Mouse (Mus musculus): ENCODE results near the gene Cxcl1. TPM values are rescaled to one million over a fixed set of nuclear protein-coding genes. Genes with fewer than 3 reads are reported as not detected.

The Cxcl1 gene
- polyA plus RNA-seq, 1 experiment from 2014 or later: 0.68 TPM

DNA sequence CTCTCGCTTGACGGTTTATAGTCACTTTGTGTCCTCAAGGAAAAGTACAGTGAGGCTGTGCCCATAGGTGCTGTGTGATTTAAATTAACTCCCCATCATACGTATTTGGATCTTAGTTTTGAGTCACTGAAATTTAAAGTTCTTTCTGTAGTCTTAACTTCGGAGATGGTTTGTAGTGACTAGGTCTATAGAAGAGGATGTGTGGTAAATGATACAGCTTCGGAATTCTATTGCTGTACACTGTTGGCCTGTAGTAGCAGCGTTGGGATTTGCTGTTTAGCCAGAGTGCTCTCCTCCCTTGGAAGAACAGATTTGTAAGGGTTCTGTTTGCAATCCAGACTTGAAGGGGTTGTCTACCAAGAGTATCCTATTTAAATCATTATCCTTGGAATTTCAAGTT, 40.9 kb downstream of the Cxcl1 start:
- no peak for ATAC-seq
- H3K9me3 ChIP-seq: no peaks in the 10 kb centered on the region
- 7% methylated on average over 6 of the region's 6 CpGs for WGBS
- H3K4me2 ChIP-seq (replicated peaks): peak overlapping the region; percentile 62
- peak overlapping the region; percentile 98 for H3K9ac ChIP-seq
- peak overlapping the region; percentile 85 for H3K4me3 ChIP-seq (replicated peaks)
- H3K4me1 ChIP-seq (replicated peaks): peaks cover 6% of the 10 kb centered on the region; the same call in 1 of the 2 replicates
- peak overlapping the region; percentile 98 for H3K27ac ChIP-seq
- no peaks in the 10 kb centered on the region for H3K27me3 ChIP-seq (replicated peaks)
- no peaks in the 10 kb centered on the region for H3K36me3 ChIP-seq

DNA sequence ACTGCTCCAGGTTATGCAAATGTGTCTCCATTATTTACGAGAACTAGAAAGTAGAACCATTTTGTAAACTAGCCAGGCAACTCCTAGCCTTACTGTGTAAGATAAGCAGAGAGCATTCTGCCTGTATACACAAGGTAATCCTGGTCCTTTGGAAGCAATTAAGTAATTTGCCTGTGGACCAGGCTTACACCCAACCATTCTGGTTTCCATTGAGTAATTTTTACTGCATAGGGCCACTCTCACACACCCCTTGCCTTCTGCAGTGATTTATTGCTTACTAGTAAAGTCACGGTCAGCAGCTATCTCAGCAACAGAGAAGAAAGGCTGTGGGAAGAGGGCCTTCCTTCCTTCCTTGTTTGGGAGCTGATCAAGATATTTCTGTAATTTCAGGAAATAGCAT, 45.7 kb downstream of the Cxcl1 start:
- ATAC-seq: peak; percentile 95
- 32% methylated on average over 2 of the region's 2 CpGs for WGBS

More for the DNA sequence above, 45.7 kb downstream of the Cxcl1 start:
- H3K27me3 ChIP-seq (replicated peaks): no peaks in the 10 kb centered on the region
- no peak overlapping the region for H3K9ac ChIP-seq
- no peaks in the 10 kb centered on the region for H3K36me3 ChIP-seq
- H3K4me2 ChIP-seq (replicated peaks): no peak overlapping the region
- H3K9me3 ChIP-seq: no peaks in the 10 kb centered on the region
- no peak overlapping the region for H3K27ac ChIP-seq
- H3K4me1 ChIP-seq (replicated peaks): peaks cover 6% of the 10 kb centered on the region; the same call in 1 of the 2 replicates
- no peak overlapping the region for H3K4me3 ChIP-seq (replicated peaks)

Other genes starting within 250 kb of the Cxcl1 start
- gene Cxcl5, start 131.9 kb upstream of the Cxcl1 start, polyA plus RNA-seq (2015; fragmentation: Nextera tagmentation; extraction: Ambion mirVana): 0.24 and 0.38 TPM in 2 replicates
- gene Ppbp, start 122.7 kb upstream of the Cxcl1 start, polyA plus RNA-seq (2015; fragmentation: Nextera tagmentation; extraction: Ambion mirVana): 2.6 and 2.7 TPM in 2 replicates
- 51.4 and 52.3 TPM in 2 replicates for gene Pf4, start 118.8 kb upstream of the Cxcl1 start, polyA plus RNA-seq (2015; fragmentation: Nextera tagmentation; extraction: Ambion mirVana)
- 0.14 TPM in 1 of 2 replicates, not detected in the other for gene Cxcl3, start 105.1 kb upstream of the Cxcl1 start, polyA plus RNA-seq (2015; fragmentation: Nextera tagmentation; extraction: Ambion mirVana)
- gene Cxcl15, start 96.7 kb upstream of the Cxcl1 start, polyA plus RNA-seq (2015; fragmentation: Nextera tagmentation; extraction: Ambion mirVana): 0.18 and 0.19 TPM in 2 replicates
- 0.20 TPM in 1 of 2 replicates, not detected in the other for gene Cxcl2, start 12.6 kb downstream of the Cxcl1 start, polyA plus RNA-seq (2015; fragmentation: Nextera tagmentation; extraction: Ambion mirVana)
- 37.1 and 46.2 TPM in 2 replicates for gene Mthfd2l, start 39.9 kb downstream of the Cxcl1 start, polyA plus RNA-seq (2015; fragmentation: Nextera tagmentation; extraction: Ambion mirVana)
- not detected in 2 replicates for gene Epgn, start 136.2 kb downstream of the Cxcl1 start, polyA plus RNA-seq (2015; fragmentation: Nextera tagmentation; extraction: Ambion mirVana)
- 1.2 TPM in 2 replicates for gene Ereg, start 183.4 kb downstream of the Cxcl1 start, polyA plus RNA-seq (2015; fragmentation: Nextera tagmentation; extraction: Ambion mirVana)
- gene Areg, start 248.4 kb downstream of the Cxcl1 start, polyA plus RNA-seq (2015; fragmentation: Nextera tagmentation; extraction: Ambion mirVana): 5.4 and 5.9 TPM in 2 replicates